Mouse (Mus musculus): ENCODE results near the gene Hoxa10. TPM values are rescaled to one million over a fixed set of nuclear protein-coding genes. Genes with fewer than 3 reads are reported as not detected.

The Hoxa10 gene
- polyA plus RNA-seq, 1 experiment from 2014 or later: 294 TPM

- Histone ChIP-seq H3K4me2 (peak overlapping the region; percentile 96), H3K27ac (peak overlapping the region; percentile 100), H3K4me1 (replicated peaks) (peaks cover 40% of the 10 kb centered on the region), H3K9me3 (no peaks in the 10 kb centered on the region), H3K9ac (replicated peaks) (peak overlapping the region; percentile 100), H3K4me3 (replicated peaks) (peak overlapping the region; percentile 99), H3K27me3 (peaks cover 10% of the 10 kb centered on the region), H3K36me3 (peaks cover 5% of the 10 kb centered on the region)
- WGBS: 0% methylated on average over 23 of the region's 23 CpGs
- no peak for ATAC-seq (ENCODE audit: insufficient number of reproducible peaks, insufficient read depth, low FRiP score, low TSS enrichment, low read depth)
These were observed 3.9 kb upstream of the Hoxa10 start for GRCm38 (mm10) chr6:52244471-52245039.

GRCm38 (mm10) chr6:52243681-52244121 lies 3.0 kb upstream of the Hoxa10 start:
- Histone ChIP-seq H3K4me1 (replicated peaks) (peaks cover 38% of the 10 kb centered on the region), H3K4me2 (peak overlapping the region; percentile 96), H3K27ac (peak overlapping the region; percentile 100), H3K27me3 (peaks cover 10% of the 10 kb centered on the region), H3K9me3 (no peaks in the 10 kb centered on the region), H3K4me3 (replicated peaks) (peak overlapping the region; percentile 99), H3K36me3 (no peaks in the 10 kb centered on the region), H3K9ac (replicated peaks) (peak overlapping the region; percentile 100)
- 2% methylated on average over 12 of the region's 12 CpGs for WGBS
- 0 out of 2 replicates have a peak, but pooled peaks have one; percentile 0 for ATAC-seq (ENCODE audit: insufficient number of reproducible peaks, insufficient read depth, low FRiP score, low TSS enrichment, low read depth)

- peak overlapping the region; percentile 100 for H3K27ac ChIP-seq
- peak overlapping the region; percentile 99 for H3K4me3 ChIP-seq (replicated peaks)
- ATAC-seq (ENCODE audit: insufficient number of reproducible peaks, insufficient read depth, low FRiP score, low TSS enrichment, low read depth): no peak
- H3K36me3 ChIP-seq: no peaks in the 10 kb centered on the region
- peak overlapping the region; percentile 96 for H3K4me2 ChIP-seq
- WGBS: 3% methylated on average over 4 of the region's 4 CpGs
- H3K4me1 ChIP-seq (replicated peaks): peaks cover 35% of the 10 kb centered on the region
- H3K9ac ChIP-seq (replicated peaks): peak overlapping the region; percentile 100
- no peaks in the 10 kb centered on the region for H3K9me3 ChIP-seq
- peaks cover 5% of the 10 kb centered on the region for H3K27me3 ChIP-seq
These were observed 2.2 kb upstream of the Hoxa10 start for GRCm38 (mm10) chr6:52242801-52243332.

GRCm38 (mm10) chr6:52241001-52241621 lies 457 bp upstream of the Hoxa10 start:
- Histone ChIP-seq H3K9ac (replicated peaks) (peak overlapping the region; percentile 100), H3K9me3 (no peaks in the 10 kb centered on the region), H3K4me2 (peak overlapping the region; percentile 96), H3K4me1 (replicated peaks) (peaks cover 46% of the 10 kb centered on the region), H3K4me3 (replicated peaks) (peak overlapping the region; percentile 99), H3K27ac (peak overlapping the region; percentile 100), H3K27me3 (peaks cover 4% of the 10 kb centered on the region), H3K36me3 (peaks cover 4% of the 10 kb centered on the region; the same call in 1 of the 2 replicates)
- WGBS: 2% methylated on average over 9 of the region's 9 CpGs
- peak; percentile 3; the same call in 1 of the 2 replicates for ATAC-seq (ENCODE audit: insufficient number of reproducible peaks, insufficient read depth, low FRiP score, low TSS enrichment, low read depth)

- H3K36me3 ChIP-seq: peaks cover 11% of the 10 kb centered on the region; the same call in 1 of the 2 replicates
- H3K9me3 ChIP-seq: no peaks in the 10 kb centered on the region
- H3K9ac ChIP-seq (replicated peaks): peak overlapping the region; percentile 100
- under 1% methylated on average over 30 of the region's 30 CpGs for WGBS
- H3K4me1 ChIP-seq (replicated peaks): peaks cover 58% of the 10 kb centered on the region
- H3K4me2 ChIP-seq: peak overlapping the region; percentile 96
- ATAC-seq (ENCODE audit: insufficient number of reproducible peaks, insufficient read depth, low FRiP score, low TSS enrichment, low read depth): no peak
- H3K27me3 ChIP-seq: peaks cover 3% of the 10 kb centered on the region; the same call in 1 of the 2 replicates
- peak overlapping the region; percentile 99 for H3K4me3 ChIP-seq (replicated peaks)
- H3K27ac ChIP-seq: peak overlapping the region; percentile 100
These were observed 847 bp downstream of the Hoxa10 start for GRCm38 (mm10) chr6:52239625-52240388.

- H3K9me3 ChIP-seq: no peaks in the 10 kb centered on the region
- peaks cover 16% of the 10 kb centered on the region for H3K36me3 ChIP-seq
- H3K4me1 ChIP-seq (replicated peaks): peaks cover 57% of the 10 kb centered on the region
- peaks cover 3% of the 10 kb centered on the region; the same call in 1 of the 2 replicates for H3K27me3 ChIP-seq
- H3K9ac ChIP-seq (replicated peaks): peak overlapping the region; percentile 100
- peak overlapping the region; percentile 99 for H3K4me3 ChIP-seq (replicated peaks)
- H3K27ac ChIP-seq: peak overlapping the region; percentile 100
- no peak for ATAC-seq (ENCODE audit: insufficient number of reproducible peaks, insufficient read depth, low FRiP score, low TSS enrichment, low read depth)
- H3K4me2 ChIP-seq: peak overlapping the region; percentile 96
- WGBS: 2% methylated on average over 7 of the region's 7 CpGs
These were observed 1.7 kb downstream of the Hoxa10 start for GRCm38 (mm10) chr6:52238976-52239375.

GRCm38 (mm10) chr6:52238155-52238545 lies 2.5 kb downstream of the Hoxa10 start:
- Histone ChIP-seq H3K4me3 (replicated peaks) (peak overlapping the region; percentile 99), H3K9me3 (no peaks in the 10 kb centered on the region), H3K36me3 (peaks cover 25% of the 10 kb centered on the region), H3K27ac (peak overlapping the region; percentile 100), H3K27me3 (peaks cover 3% of the 10 kb centered on the region; the same call in 1 of the 2 replicates), H3K4me2 (peak overlapping the region; percentile 96), H3K9ac (replicated peaks) (peak overlapping the region; percentile 100), H3K4me1 (replicated peaks) (peaks cover 49% of the 10 kb centered on the region)
- 4% methylated on average over 7 of the region's 7 CpGs for WGBS
- ATAC-seq (ENCODE audit: insufficient number of reproducible peaks, insufficient read depth, low FRiP score, low TSS enrichment, low read depth): no peak

- Histone ChIP-seq H3K9ac (replicated peaks) (peak overlapping the region; percentile 100), H3K27ac (peak overlapping the region; percentile 100), H3K4me2 (peak overlapping the region; percentile 96), H3K4me1 (replicated peaks) (peaks cover 43% of the 10 kb centered on the region), H3K9me3 (no peaks in the 10 kb centered on the region), H3K27me3 (peaks cover 3% of the 10 kb centered on the region; the same call in 1 of the 2 replicates), H3K36me3 (peaks cover 31% of the 10 kb centered on the region), H3K4me3 (replicated peaks) (peak overlapping the region; percentile 99)
- WGBS: 4% methylated on average over 10 of the region's 10 CpGs
- no peak for ATAC-seq (ENCODE audit: insufficient number of reproducible peaks, insufficient read depth, low FRiP score, low TSS enrichment, low read depth)
These were observed 3.1 kb downstream of the Hoxa10 start for GRCm38 (mm10) chr6:52237346-52238154.

- Histone ChIP-seq H3K4me2 (peak overlapping the region; percentile 96), H3K9ac (replicated peaks) (peak overlapping the region; percentile 100), H3K27ac (peak overlapping the region; percentile 100), H3K9me3 (no peaks in the 10 kb centered on the region), H3K4me3 (replicated peaks) (peak overlapping the region; percentile 99), H3K27me3 (peaks cover 3% of the 10 kb centered on the region; the same call in 1 of the 2 replicates), H3K36me3 (peaks cover 38% of the 10 kb centered on the region), H3K4me1 (replicated peaks) (peaks cover 35% of the 10 kb centered on the region)
- 8% methylated on average over 3 of the region's 3 CpGs for WGBS
- ATAC-seq (ENCODE audit: insufficient number of reproducible peaks, insufficient read depth, low FRiP score, low TSS enrichment, low read depth): no peak
These were observed 3.8 kb downstream of the Hoxa10 start for GRCm38 (mm10) chr6:52236806-52237205.

GRCm38 (mm10) chr6:52235866-52236265 lies 4.8 kb downstream of the Hoxa10 start:
- H3K27ac ChIP-seq: peak overlapping the region; percentile 100
- peaks cover 41% of the 10 kb centered on the region for H3K36me3 ChIP-seq
- H3K4me3 ChIP-seq (replicated peaks): peak overlapping the region; percentile 99
- peaks cover 26% of the 10 kb centered on the region for H3K4me1 ChIP-seq (replicated peaks)
- no peaks in the 10 kb centered on the region for H3K9me3 ChIP-seq
- no peak for ATAC-seq (ENCODE audit: insufficient number of reproducible peaks, insufficient read depth, low FRiP score, low TSS enrichment, low read depth)
- H3K9ac ChIP-seq (replicated peaks): peak overlapping the region; percentile 100
- peak overlapping the region; percentile 96 for H3K4me2 ChIP-seq
- WGBS: 8% methylated on average over 6 of the region's 6 CpGs
- peaks cover 3% of the 10 kb centered on the region; the same call in 1 of the 2 replicates for H3K27me3 ChIP-seq

All from limb, embryonic 12.5 days (tissue).